Mouse (Mus musculus): ENCODE data around the gene Pou1f1.

The Pou1f1 gene

GRCm38 (mm10) chr16:65520211-65520610 is at the start of gene Pou1f1:
Gene Pou1f1 (plus strand): TSS chr16:65520511.
- DNase-seq (ENCODE audit: inconsistent age in 2 of 2, low spot score in 1 of 2) = no peak

GRCm38 (mm10) chr16:65470650-65471049 is 49.7 kb upstream of the Pou1f1 start:
- no peak for DNase-seq (ENCODE audit: inconsistent age in 2 of 2, low spot score in 1 of 2)

GRCm38 (mm10) chr16:65472472-65473001 is 47.8 kb upstream of the Pou1f1 start:
- DNase-seq (ENCODE audit: inconsistent age in 2 of 2, low spot score in 1 of 2) = peak; percentile 19 to 65

- no peak for DNase-seq (ENCODE audit: inconsistent age in 2 of 2, low spot score in 1 of 2)
Measured at GRCm38 (mm10) chr16:65485726-65486125, 34.6 kb upstream of the Pou1f1 start.

- peak in 1 of 2 experiments; percentile 23 for DNase-seq (ENCODE audit: inconsistent age in 2 of 2, low spot score in 1 of 2)
Measured at GRCm38 (mm10) chr16:65496030-65496429, 24.3 kb upstream of the Pou1f1 start.

- peak in 1 of 2 experiments; percentile 57 for DNase-seq (ENCODE audit: inconsistent age in 2 of 2, low spot score in 1 of 2)
Measured at GRCm38 (mm10) chr16:65497049-65497448, 23.3 kb upstream of the Pou1f1 start.

GRCm38 (mm10) chr16:65514223-65514622 is 6.1 kb upstream of the Pou1f1 start:
- DNase-seq (ENCODE audit: inconsistent age in 2 of 2, low spot score in 1 of 2) = no peak

GRCm38 (mm10) chr16:65526004-65526403 is 5.7 kb downstream of the Pou1f1 start:
- no peak for DNase-seq (ENCODE audit: inconsistent age in 2 of 2, low spot score in 1 of 2)

GRCm38 (mm10) chr16:65526695-65527094 is 6.4 kb downstream of the Pou1f1 start:
- no peak for DNase-seq (ENCODE audit: inconsistent age in 2 of 2, low spot score in 1 of 2)

GRCm38 (mm10) chr16:65529589-65529988 is 9.3 kb downstream of the Pou1f1 start:
- no peak for DNase-seq (ENCODE audit: inconsistent age in 2 of 2, low spot score in 1 of 2)

- DNase-seq (ENCODE audit: inconsistent age in 2 of 2, low spot score in 1 of 2) = no peak
Measured at GRCm38 (mm10) chr16:65531663-65532062, 11.4 kb downstream of the Pou1f1 start.

- peak in 1 of 2 experiments; percentile 70 for DNase-seq (ENCODE audit: inconsistent age in 2 of 2, low spot score in 1 of 2)
Measured at GRCm38 (mm10) chr16:65533315-65533999, 13.1 kb downstream of the Pou1f1 start.

GRCm38 (mm10) chr16:65543676-65544293 is 23.5 kb downstream of the Pou1f1 start:
- no peak for DNase-seq (ENCODE audit: inconsistent age in 2 of 2, low spot score in 1 of 2)

GRCm38 (mm10) chr16:65548960-65549359 is 28.6 kb downstream of the Pou1f1 start:
- DNase-seq (ENCODE audit: inconsistent age in 2 of 2, low spot score in 1 of 2) = no peak

GRCm38 (mm10) chr16:65550814-65551213 is 30.5 kb downstream of the Pou1f1 start:
- no peak for DNase-seq (ENCODE audit: inconsistent age in 2 of 2, low spot score in 1 of 2)

GRCm38 (mm10) chr16:65554267-65554666 is 34.0 kb downstream of the Pou1f1 start:
- DNase-seq (ENCODE audit: inconsistent age in 2 of 2, low spot score in 1 of 2) = peak in 1 of 2 experiments; percentile 29

- no peak for DNase-seq (ENCODE audit: inconsistent age in 2 of 2, low spot score in 1 of 2)
Measured at GRCm38 (mm10) chr16:65557369-65557768, 37.1 kb downstream of the Pou1f1 start.

GRCm38 (mm10) chr16:65559591-65559990 is 39.3 kb downstream of the Pou1f1 start:
- DNase-seq (ENCODE audit: inconsistent age in 2 of 2, low spot score in 1 of 2) = peak in 1 of 2 experiments; percentile 37

GRCm38 (mm10) chr16:65560996-65561962 is 41.0 kb downstream of the Pou1f1 start:
- no peak for DNase-seq (ENCODE audit: inconsistent age in 2 of 2, low spot score in 1 of 2)

- peak; percentile 89 to 96 for DNase-seq (ENCODE audit: inconsistent age in 2 of 2, low spot score in 1 of 2)
Measured at GRCm38 (mm10) chr16:65561963-65562863, 41.9 kb downstream of the Pou1f1 start, which contains the start of gene Chmp2b. Gene Chmp2b (minus strand): TSS chr16:65562726.
